Mouse (Mus musculus) heart, adult 2 months (tissue): ENCODE measurements around the gene Atp2a1.

Source experiments
- CTCF ChIP-seq: fragments of 200-600 bp; IDR thresholded peaks from 2 replicates; pipeline ENCODE4 v1.8.1; 2022; ENCODE audit warnings: antibody characterized with exemption, mild to moderate bottlenecking, moderate library complexity
- EP300 ChIP-seq: fragments of 200-500 bp; IDR thresholded peaks from 2 replicates; pipeline ENCODE4 v1.6.1; 2011; ENCODE audit warnings: low read depth, low read length, control low read depth; ENCODE audit not compliant: insufficient read depth
- POLR2A ChIP-seq: fragments of 200-500 bp; IDR thresholded peaks from 2 replicates; pipeline ENCODE4 v1.6.1; 2011; ENCODE audit warnings: mild to moderate bottlenecking, low read depth, low read length, control low read depth; ENCODE audit not compliant: insufficient read depth

- TF ChIP-seq EP300 (no peak), CTCF (no peak), POLR2A (no peak)
Measured at GRCm38 (mm10) chr7:126466707-126467106, 3.8 kb upstream of the Atp2a1 start.
